7 mouse cellular contexts compared by ENCODE assay signal in genomic region chr19:5349502-5349873, GRCm38 (mm10). TPM values are rescaled to one million over a fixed set of nuclear protein-coding genes. Genes with fewer than 3 reads are reported as not detected.
A peak's percentile ranks its signal among the peaks of the same experiment; 100 is the strongest.
DNase-seq lines count a peak whose midpoint lies in the region; ATAC-seq and TF ChIP-seq lines count a peak whose summit lies in the region.
"Not testable (repeated sequence)": the region's sequence is repeated elsewhere in the genome, so short reads cannot be mapped to it uniquely, and the experiment has no call there.

Cst6 (minus strand) TSS chr19:5349574.

- WGBS in embryonic facial prominence, embryonic 11.5 days: 59% methylated on average over 6 of the region's 6 CpGs
- 65% methylated on average over 6 of the region's 6 CpGs for WGBS in hindbrain, embryonic 10.5 days
- 59% methylated on average over 6 of the region's 6 CpGs for WGBS in kidney, embryonic 16.5 days
- WGBS in limb, embryonic 13.5 days: 63% methylated on average over 6 of the region's 6 CpGs
- WGBS in lung, postnatal 0 days: 57% methylated on average over 6 of the region's 6 CpGs
- 59% methylated on average over 6 of the region's 6 CpGs for WGBS in neural tube, embryonic 15.5 days

- not testable (repeated sequence) for H3K4me1 ChIP-seq in embryonic facial prominence, embryonic 11.5 days (ENCODE audit: control insufficient read depth, insufficient read depth, low read length); hindbrain, embryonic 10.5 days (replicated peaks); kidney, embryonic 16.5 days (ENCODE audit: insufficient read depth, low read length); limb, embryonic 13.5 days; lung, postnatal 0 days (ENCODE audit: insufficient read depth, low read depth, low read length); neural tube, embryonic 15.5 days

- H3K27me3 ChIP-seq in embryonic facial prominence, embryonic 11.5 days (ENCODE audit: control insufficient read depth, insufficient read depth, low read length); kidney, embryonic 16.5 days (ENCODE audit: insufficient read depth, low read length); lung, postnatal 0 days (replicated peaks; ENCODE audit: insufficient read depth, low read length); neural tube, embryonic 15.5 days (replicated peaks): not testable (repeated sequence)
- peaks cover 25% of the 10 kb centered on the region for H3K27me3 ChIP-seq in hindbrain, embryonic 10.5 days (ENCODE audit: insufficient read depth, poor library complexity, severe bottlenecking)
- peaks cover 21% of the 10 kb centered on the region for H3K27me3 ChIP-seq in limb, embryonic 13.5 days

- peak within 1 kb of the TSS; percentile 67 for H3K4me2 ChIP-seq in embryonic facial prominence, embryonic 11.5 days (ENCODE audit: low read depth, low read length)
- peak within 1 kb of the TSS; percentile 75 for H3K4me2 ChIP-seq in kidney, embryonic 16.5 days (replicated peaks; ENCODE audit: low read depth, low read length)
- peak within 1 kb of the TSS; percentile 73 for H3K4me2 ChIP-seq in limb, embryonic 13.5 days (replicated peaks)
- peak within 1 kb of the TSS; percentile 61 for H3K4me2 ChIP-seq in lung, postnatal 0 days (replicated peaks; ENCODE audit: low read depth, low read length)
- peak within 1 kb of the TSS; percentile 79 for H3K4me2 ChIP-seq in neural tube, embryonic 15.5 days

- intact Hi-C loops in gastrocnemius, adult 2 months (cut with DNase I): not testable (repeated sequence)

- not testable (repeated sequence) for TF ChIP-seq EP300 in lung, postnatal 0 days (IDR thresholded peaks at IDR 0.05)

- not testable (repeated sequence) for H3K36me3 ChIP-seq in embryonic facial prominence, embryonic 11.5 days (replicated peaks; ENCODE audit: control insufficient read depth, insufficient read depth, low read depth, low read length); hindbrain, embryonic 10.5 days; kidney, embryonic 16.5 days (ENCODE audit: insufficient read depth, low read length); limb, embryonic 13.5 days; lung, postnatal 0 days (ENCODE audit: insufficient read depth, low read length); neural tube, embryonic 15.5 days

- ATAC-seq in embryonic facial prominence, embryonic 11.5 days (replicated peaks; ENCODE audit: insufficient number of reproducible peaks, low FRiP score, low TSS enrichment, low read depth); kidney, embryonic 16.5 days (ENCODE audit: low FRiP score, low TSS enrichment); limb, embryonic 13.5 days (ENCODE audit: low FRiP score, low read depth); lung, postnatal 0 days; neural tube, embryonic 15.5 days (ENCODE audit: low FRiP score): not testable (repeated sequence)

- H3K27ac ChIP-seq in embryonic facial prominence, embryonic 11.5 days (replicated peaks; ENCODE audit: low read depth, low read length); kidney, embryonic 16.5 days (ENCODE audit: low read length); limb, embryonic 13.5 days; lung, postnatal 0 days (ENCODE audit: low read length); neural tube, embryonic 15.5 days (replicated peaks): not testable (repeated sequence)
- H3K27ac ChIP-seq in gastrocnemius, adult 2 months: peak within 1 kb of the TSS; percentile 83
- peak within 1 kb of the TSS; percentile 78 for H3K27ac ChIP-seq in hindbrain, embryonic 10.5 days

- not testable (repeated sequence) for H3K9me3 ChIP-seq in embryonic facial prominence, embryonic 11.5 days (replicated peaks; ENCODE audit: control insufficient read depth, low read length); hindbrain, embryonic 10.5 days; kidney, embryonic 16.5 days (ENCODE audit: low read length); limb, embryonic 13.5 days; lung, postnatal 0 days (ENCODE audit: low read length); neural tube, embryonic 15.5 days (replicated peaks)

- TF ChIP-seq CTCF in gastrocnemius, adult 2 months (IDR thresholded peaks at IDR 0.05); lung, postnatal 0 days (IDR thresholded peaks at IDR 0.05): not testable (repeated sequence)

- H3K9ac ChIP-seq in embryonic facial prominence, embryonic 11.5 days (replicated peaks; ENCODE audit: low read length): peak within 1 kb of the TSS; percentile 50
- H3K9ac ChIP-seq in kidney, embryonic 16.5 days (replicated peaks; ENCODE audit: low read length): peak within 1 kb of the TSS; percentile 65
- H3K9ac ChIP-seq in limb, embryonic 13.5 days: peak within 1 kb of the TSS; percentile 65
- H3K9ac ChIP-seq in lung, postnatal 0 days (replicated peaks; ENCODE audit: low read depth): not testable (repeated sequence)
- H3K9ac ChIP-seq in neural tube, embryonic 15.5 days (replicated peaks): peak within 1 kb of the TSS; percentile 57

- H3K4me3 ChIP-seq in embryonic facial prominence, embryonic 11.5 days (ENCODE audit: low read depth, low read length): peak within 1 kb of the TSS; percentile 26
- H3K4me3 ChIP-seq in gastrocnemius, adult 2 months: peak within 1 kb of the TSS; percentile 76
- H3K4me3 ChIP-seq in hindbrain, embryonic 10.5 days: peak within 1 kb of the TSS; percentile 55
- peak within 1 kb of the TSS; percentile 41 for H3K4me3 ChIP-seq in kidney, embryonic 16.5 days (ENCODE audit: low read length)
- peak within 1 kb of the TSS; percentile 40 for H3K4me3 ChIP-seq in limb, embryonic 13.5 days
- peak within 1 kb of the TSS; percentile 19; the same call in 1 of the 2 replicates for H3K4me3 ChIP-seq in lung, postnatal 0 days (ENCODE audit: low read depth, low read length)
- H3K4me3 ChIP-seq in neural tube, embryonic 15.5 days (replicated peaks): peak within 1 kb of the TSS; percentile 39

- not testable (repeated sequence) for DNase-seq in embryonic facial prominence, embryonic 11.5 days (ENCODE audit: low spot score); gastrocnemius, adult 2 months; hindbrain, embryonic 10.5 days (ENCODE audit: low spot score); lung, postnatal 0 days (ENCODE audit: low spot score)

RNA-seq across cellular contexts. Expression of gene Cst6, which starts in this region (rescaled TPM):
- polyA plus RNA-seq in embryonic facial prominence, embryonic 11.5 days (2014; fragmentation: Nextera tagmentation; extraction: Ambion mirVana): 0.69 and 1.3 TPM in 2 replicates
- 10 to 100 TPM; 27.5 to 44.2 TPM for total RNA-seq in gastrocnemius, adult 2 months (2021)
- 0.65 and 1.6 TPM in 2 replicates for polyA plus RNA-seq in hindbrain, embryonic 10.5 days (2016; fragmentation: Nextera tagmentation; extraction: Ambion mirVana)
- 0.58 TPM in 1 of 2 replicates, not detected in the other for polyA plus RNA-seq in kidney, embryonic 16.5 days (2015; fragmentation: Nextera tagmentation; extraction: Ambion mirVana)
- 1.2 and 1.9 TPM in 2 replicates for polyA plus RNA-seq in limb, embryonic 13.5 days (2015; fragmentation: Nextera tagmentation; extraction: Ambion mirVana)
- polyA plus RNA-seq in lung, postnatal 0 days (2015; fragmentation: Nextera tagmentation; extraction: Ambion mirVana): 0.65 and 1.4 TPM in 2 replicates
- polyA plus RNA-seq in neural tube, embryonic 15.5 days (2015; fragmentation: Nextera tagmentation; extraction: Ambion mirVana): 8.0 and 10.0 TPM in 2 replicates

Comparison
In these comparisons a context has a peak if more than half of its experiments do, and no peak if none do; other contexts are left out.
1. H3K4me3 ChIP-seq: peak in every context shown above with its lines; median percentile 76 in gastrocnemius, adult 2 months; 55 in hindbrain, embryonic 10.5 days; 41 in kidney, embryonic 16.5 days; 40 in limb, embryonic 13.5 days; 39 in neural tube, embryonic 15.5 days; 26 in embryonic facial prominence, embryonic 11.5 days; 19 in lung, postnatal 0 days.